Mouse (Mus musculus) lung, adult 18-20 months (tissue): ENCODE measurements around the gene Cacng7.
"Not testable (repeated sequence)": the region's sequence is repeated elsewhere in the genome, so short reads cannot be mapped to it uniquely, and the experiment has no call there.

Source experiments
- DNase-seq, 2 experiments: peaks; one replicate each; pipeline ENCODE4 v3.0.0; 2022; ENCODE audit warnings: mixed read lengths in 2 of 2

Gene Cacng7

GRCm38 (mm10) chr7:3391809-3392208, 59.1 kb downstream of the Cacng7 start:
- no peak for DNase-seq

- no peak for DNase-seq
These were observed 64.6 kb downstream of the Cacng7 start for GRCm38 (mm10) chr7:3397355-3397754.

GRCm38 (mm10) chr7:3397797-3398196, 65.0 kb downstream of the Cacng7 start:
- DNase-seq = no peak

- not testable (repeated sequence) for DNase-seq
These were observed 65.6 kb downstream of the Cacng7 start for GRCm38 (mm10) chr7:3398363-3398762.

- DNase-seq = no peak
These were observed 67.2 kb downstream of the Cacng7 start for GRCm38 (mm10) chr7:3399937-3400336.

- DNase-seq = no peak
These were observed 77.2 kb downstream of the Cacng7 start for GRCm38 (mm10) chr7:3409729-3410520.

- DNase-seq = peak; percentile 6 to 10
These were observed 78.6 kb downstream of the Cacng7 start for GRCm38 (mm10) chr7:3411160-3411941.

- DNase-seq = peak in 1 of 2 experiments; percentile 5
These were observed 79.3 kb downstream of the Cacng7 start for GRCm38 (mm10) chr7:3412036-3412435.

GRCm38 (mm10) chr7:3414888-3415287, 82.1 kb downstream of the Cacng7 start:
- DNase-seq = peak in 1 of 2 experiments; percentile 2

- DNase-seq = peak; percentile 11 to 33
These were observed 82.6 kb downstream of the Cacng7 start for GRCm38 (mm10) chr7:3415378-3415777.
